Mouse (Mus musculus) left cerebral cortex, adult 8-10 months (tissue): ENCODE measurements at regions not wholly inside any gene's neighbourhood (a gene's known extent, or its start where the extent isn't known, plus 50 kb on each side); places are given as distances from the start of the nearest gene placed in this dataset.
"Not testable (repeated sequence)": the region's sequence is repeated elsewhere in the genome, so short reads cannot be mapped to it uniquely, and the experiment has no call there.

Experiments used
- DNase-seq, 2 experiments: peaks; one replicate each; pipeline ENCODE4 v3.0.0; 2022; ENCODE audit warnings: low spot score in 2 of 2

GRCm38 (mm10) chr5:142281997-142282396 lies 119.3 kb upstream of the Foxk1 start:
- DNase-seq: no peak

DNA sequence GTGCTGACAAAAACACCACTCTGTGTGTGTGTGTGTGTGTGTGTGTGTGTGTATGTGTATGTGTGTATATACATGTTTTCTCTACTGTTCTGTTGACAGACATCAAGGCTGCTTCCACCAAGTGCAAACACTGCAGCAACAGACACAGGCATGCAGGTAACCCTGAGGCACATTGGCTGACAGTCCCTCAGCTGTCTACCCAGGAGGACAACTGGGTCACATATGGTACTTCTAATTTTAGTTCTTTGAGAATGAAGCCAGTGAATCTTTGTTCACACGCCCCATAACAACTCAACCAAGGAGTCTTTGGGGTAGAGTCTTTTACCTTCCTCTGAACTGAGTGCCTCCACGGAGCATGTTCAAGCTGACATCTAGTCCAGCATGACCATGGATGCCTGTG lies 113.3 kb upstream of the Foxk1 start:
- no peak for DNase-seq

GRCm38 (mm10) chr5:142291451-142291850 lies 109.8 kb upstream of the Foxk1 start:
- no peak for DNase-seq

DNA sequence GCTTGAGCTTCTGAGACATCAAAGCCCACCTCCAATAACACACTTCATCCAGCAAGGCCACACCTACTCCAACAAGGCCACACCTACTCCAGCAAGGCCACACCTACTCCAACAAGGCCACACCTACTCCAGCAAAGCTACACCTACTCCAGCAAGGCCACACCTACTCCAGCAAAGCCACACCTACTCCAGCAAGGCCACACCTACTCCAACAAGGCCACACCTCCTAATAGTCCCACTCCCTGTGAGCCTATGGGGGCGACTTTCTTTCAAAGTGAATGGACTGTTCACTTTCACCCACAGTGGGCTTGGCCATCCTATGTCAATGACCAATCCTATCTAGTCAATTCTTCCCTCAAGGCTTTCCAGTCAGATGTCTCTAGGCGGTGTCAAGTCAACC lies 104.9 kb upstream of the Foxk1 start:
- not testable (repeated sequence) for DNase-seq

- DNase-seq: no peak
These were observed 101.7 kb upstream of the Foxk1 start for GRCm38 (mm10) chr5:142299621-142300020.

- DNase-seq: no peak
These were observed 92.8 kb upstream of the Foxk1 start for GRCm38 (mm10) chr5:142308511-142308910.

DNA sequence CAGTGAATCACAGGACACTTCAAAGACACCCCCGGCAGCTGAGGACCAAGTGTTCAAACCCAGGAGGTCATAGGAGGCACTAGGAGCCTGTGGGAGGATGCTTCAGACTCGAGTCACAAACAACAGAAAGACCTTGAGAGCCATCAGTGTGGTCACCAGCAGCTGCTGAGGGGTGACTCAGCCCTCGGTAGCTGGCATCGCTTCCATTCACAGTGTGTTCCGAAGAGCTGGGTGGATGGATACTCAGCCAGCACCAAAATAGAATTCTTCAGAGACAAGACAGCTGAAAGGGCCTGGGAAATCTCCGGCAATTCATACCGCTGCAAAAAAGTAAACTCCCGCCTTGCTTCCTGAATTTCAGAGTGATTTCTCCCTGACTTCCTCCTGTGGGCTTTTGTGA lies 87.4 kb upstream of the Foxk1 start:
- DNase-seq: peak; percentile 25 to 78

- no peak for DNase-seq
These were observed 86.8 kb upstream of the Foxk1 start for GRCm38 (mm10) chr5:142314466-142314865.

- peak; percentile 34 to 60 for DNase-seq
These were observed 82.0 kb upstream of the Foxk1 start for GRCm38 (mm10) chr5:142319268-142319667.

DNA sequence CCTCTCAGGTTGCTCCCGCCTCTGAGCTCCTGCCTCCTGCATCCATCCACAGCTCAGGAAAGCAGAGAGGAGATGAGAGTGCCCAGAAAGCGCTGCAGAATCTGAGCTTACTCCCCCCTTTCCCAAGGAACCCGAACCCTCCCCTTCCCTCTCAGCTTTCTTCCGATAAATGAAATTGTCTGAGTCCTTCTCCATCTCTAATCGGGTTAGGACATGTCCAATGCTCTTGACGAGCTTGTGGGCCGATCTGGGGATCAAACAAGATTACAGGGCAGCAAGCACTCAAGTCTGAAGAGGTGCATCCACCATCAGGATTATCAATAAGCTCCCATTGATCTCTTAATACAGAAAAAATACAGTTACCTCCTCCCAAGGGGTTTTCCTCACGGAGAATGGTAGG lies 80.0 kb upstream of the Foxk1 start:
- DNase-seq: no peak

GRCm38 (mm10) chr5:142324928-142325327 lies 76.4 kb upstream of the Foxk1 start:
- DNase-seq: no peak

DNA sequence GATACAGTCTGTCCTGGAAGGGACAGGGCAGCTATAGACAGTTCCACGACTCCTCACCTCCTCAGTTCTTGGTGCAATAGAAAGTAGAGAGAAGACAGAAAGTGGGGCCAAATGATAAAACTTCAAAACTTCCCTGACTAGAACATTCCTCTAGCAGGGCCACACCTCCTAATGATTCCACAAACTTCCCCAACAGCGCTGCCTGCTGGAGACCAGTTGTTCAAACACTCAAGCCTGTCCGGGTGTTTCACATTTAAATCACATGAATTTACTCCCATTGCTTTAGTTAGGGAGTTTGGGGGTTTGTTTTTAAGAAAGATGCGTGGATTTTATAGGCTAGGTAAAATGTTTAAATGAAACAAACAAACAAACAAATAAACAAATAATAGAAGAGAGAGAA lies 75.7 kb upstream of the Foxk1 start:
- no peak for DNase-seq

DNA sequence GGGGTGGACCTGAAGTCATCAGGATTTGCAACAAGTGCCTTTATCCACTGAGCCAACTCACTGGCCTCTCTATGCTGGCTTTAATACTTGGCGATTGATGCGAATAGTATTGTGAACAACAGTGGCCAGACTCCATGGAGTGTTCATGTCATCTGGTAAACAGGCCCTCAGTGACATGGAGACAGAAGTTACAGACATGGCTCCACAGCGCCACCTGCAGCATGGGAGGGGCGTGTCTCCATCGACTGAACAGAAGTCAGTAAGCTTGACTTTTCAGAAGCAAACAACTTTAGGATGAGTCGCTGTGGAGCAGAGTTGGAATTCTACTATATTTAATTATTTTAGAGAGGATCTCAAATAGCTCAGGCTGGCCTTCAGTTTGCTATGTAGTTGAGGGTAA lies 74.0 kb upstream of the Foxk1 start:
- peak in 1 of 2 experiments; percentile 13 for DNase-seq

DNA sequence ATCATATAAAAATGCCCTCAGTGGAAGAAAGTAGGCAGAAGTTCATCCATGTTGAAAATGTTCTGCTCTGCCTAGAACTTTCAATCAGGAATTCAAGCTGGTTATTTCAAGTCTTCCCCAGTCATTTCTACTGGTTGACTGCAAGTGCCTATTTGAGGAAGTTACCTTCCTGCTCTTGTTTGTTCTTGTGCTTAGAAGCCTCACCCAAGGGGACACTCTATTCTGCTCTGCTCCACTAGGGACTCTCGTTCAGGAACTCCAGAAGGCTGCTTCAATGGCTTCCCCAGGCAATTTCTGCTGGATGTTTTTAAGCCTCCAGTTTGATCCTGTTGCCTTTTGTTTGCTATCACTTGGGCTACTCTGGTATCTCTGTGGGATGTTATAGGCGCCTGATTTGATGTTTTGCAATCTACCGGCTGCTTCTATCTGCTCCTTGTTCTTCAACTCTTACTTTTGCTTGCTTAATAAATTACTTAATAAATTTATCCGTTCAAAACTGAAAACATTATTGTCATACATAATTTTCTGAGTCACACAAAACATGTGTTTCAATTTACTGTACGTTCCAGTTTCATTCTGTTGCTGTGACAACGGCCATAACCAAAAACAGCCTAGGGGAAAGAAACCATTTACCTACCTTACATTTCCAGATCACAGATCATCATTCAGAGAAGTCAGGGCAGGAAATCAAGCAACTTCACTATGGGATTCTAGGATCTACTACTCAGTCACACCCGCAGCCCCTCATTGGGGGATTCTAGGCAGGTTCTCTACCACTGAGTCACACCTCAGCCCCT lies 71.4 kb upstream of the Foxk1 start:
- DNase-seq: no peak

GRCm38 (mm10) chr5:142332744-142333143 lies 68.6 kb upstream of the Foxk1 start:
- DNase-seq: no peak

- DNase-seq: no peak
These were observed 63.9 kb upstream of the Foxk1 start for GRCm38 (mm10) chr5:142337436-142337835.

DNA sequence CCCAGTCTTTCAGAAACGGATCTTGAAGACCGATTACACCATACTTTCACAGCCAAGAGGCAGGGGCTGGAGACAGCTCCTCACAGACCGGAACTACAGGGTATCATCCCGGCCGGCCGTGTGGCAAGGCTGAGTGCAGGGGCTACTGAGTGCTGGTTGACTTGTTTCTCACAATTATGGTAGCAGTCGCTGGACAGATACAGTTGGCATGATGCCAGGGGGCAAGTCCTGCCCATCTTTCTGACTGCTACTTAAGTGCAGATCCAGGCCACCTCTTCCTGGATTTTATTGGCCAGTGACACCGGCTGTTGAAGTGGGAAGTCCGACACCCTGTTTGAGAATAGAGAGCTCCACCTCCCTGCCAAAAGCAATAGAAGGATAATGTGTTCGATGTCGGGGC lies 63.2 kb upstream of the Foxk1 start:
- DNase-seq: no peak

DNA sequence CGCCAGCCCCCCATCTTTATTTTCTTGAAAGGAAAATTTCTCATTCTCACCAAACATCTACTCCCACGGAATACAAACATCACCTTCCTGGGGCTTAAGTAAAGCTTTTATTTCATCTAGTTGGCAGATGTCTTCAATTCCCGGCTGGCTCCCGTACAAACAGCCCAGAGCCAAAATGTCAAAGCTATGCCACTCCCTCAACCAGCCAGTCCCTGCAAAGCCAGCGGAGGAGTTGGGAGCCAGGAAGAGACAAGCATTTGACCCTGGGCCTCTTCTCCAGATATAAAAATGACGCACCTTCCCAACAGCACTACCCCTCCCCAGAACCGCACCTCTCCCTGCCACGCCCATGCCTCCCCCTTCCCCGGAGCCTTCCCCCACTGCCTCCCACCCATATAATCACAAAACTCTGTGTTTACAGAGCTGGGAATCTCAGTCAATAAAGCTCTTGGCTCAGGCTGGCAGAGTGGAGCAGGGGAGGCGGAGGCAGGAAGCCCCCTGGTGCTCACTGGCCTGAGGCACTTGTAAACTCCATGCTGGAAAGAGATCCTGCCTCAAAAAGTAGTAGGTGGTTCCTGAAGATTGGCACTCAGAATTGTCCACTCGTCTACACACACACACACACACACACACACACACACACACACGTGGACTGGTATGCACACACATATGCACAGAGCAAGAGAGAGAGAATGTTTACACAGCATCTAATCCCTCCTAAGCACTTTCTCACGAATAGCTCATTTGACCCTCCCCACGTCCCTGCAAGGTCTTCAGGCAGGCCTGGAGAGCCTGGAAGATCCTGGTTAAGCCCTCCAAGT lies 60.9 kb upstream of the Foxk1 start:
- no peak for DNase-seq

DNA sequence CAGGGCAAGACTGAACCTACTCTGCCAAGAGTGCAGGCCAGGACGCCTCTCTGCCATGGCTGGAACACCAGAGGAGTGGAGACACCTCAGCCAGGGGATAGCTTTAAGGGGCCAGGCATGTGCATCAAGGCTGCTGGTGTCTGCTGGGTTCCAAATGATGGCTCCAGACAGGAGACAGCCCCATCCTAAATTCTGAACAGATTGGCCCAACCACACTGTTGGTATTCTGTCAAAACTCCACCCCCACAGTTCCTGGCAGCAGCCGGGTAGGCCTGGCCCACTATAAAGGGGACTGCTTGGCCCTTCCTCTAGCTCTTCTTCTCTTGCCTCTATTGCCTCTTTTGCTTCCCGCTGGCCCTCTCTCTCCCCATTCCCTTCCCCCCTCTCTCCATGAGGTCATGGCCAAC lies 60.3 kb upstream of the Foxk1 start:
- no peak for DNase-seq

GRCm38 (mm10) chr5:142346454-142346853 lies 54.8 kb upstream of the Foxk1 start:
- DNase-seq: no peak

- no peak for DNase-seq
These were observed 50.7 kb upstream of the Foxk1 start for GRCm38 (mm10) chr5:142350574-142350973.
